Mouse (Mus musculus) small intestine, adult 2 months (tissue): ENCODE results near the gene Mmp14.

Source experiments
- CTCF ChIP-seq: fragments of 200-500 bp; IDR thresholded peaks from 2 replicates; pipeline ENCODE4 v1.5.1; 2012; ENCODE audit warnings: low read depth, mild to moderate bottlenecking, control low read depth, inconsistent platforms, low read length, moderate library complexity, mixed read lengths; ENCODE audit not compliant: insufficient replicate concordance, insufficient read length; ENCODE audit errors: extremely low read depth
- POLR2A ChIP-seq: fragments of 200-500 bp; IDR thresholded peaks from 2 replicates; pipeline ENCODE4 v1.6.1; 2012; ENCODE audit warnings: low read depth, mild to moderate bottlenecking, control low read depth, inconsistent platforms, low read length, moderate library complexity

DNA sequence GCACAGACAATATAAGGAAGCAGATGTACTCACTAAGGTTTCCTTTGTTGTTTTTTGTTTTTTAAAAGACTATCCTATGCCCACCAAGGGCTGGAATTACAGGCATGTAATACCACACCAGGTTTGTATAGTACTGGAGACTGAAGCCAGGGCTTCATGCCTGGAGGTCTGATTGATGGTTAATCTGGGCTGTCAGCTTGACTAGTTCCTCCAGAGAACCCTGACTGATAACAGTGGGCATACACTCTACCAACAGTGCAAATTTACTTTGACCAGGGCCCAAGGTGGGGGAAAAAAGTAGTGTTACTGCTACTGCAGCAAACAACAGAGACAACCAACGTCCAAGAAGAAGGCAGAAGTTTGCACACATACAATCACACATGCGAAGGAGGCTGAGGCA lies 40.1 kb downstream of the Mmp14 start:
- TF ChIP-seq POLR2A, result no peak
- no peak for TF ChIP-seq CTCF
